Mouse (Mus musculus) left cerebral cortex, postnatal 10 days (tissue): ENCODE measurements around the gene Caskin2. TPM values are rescaled to one million over a fixed set of nuclear protein-coding genes. Genes with fewer than 3 reads are reported as not detected.
A peak's percentile ranks its signal among the peaks of the same experiment; 100 is the strongest.
"Not testable (repeated sequence)": the region's sequence is repeated elsewhere in the genome, so short reads cannot be mapped to it uniquely, and the experiment has no call there.

Experiments used
- DNase-seq, 2 experiments: peaks; one replicate each; pipeline ENCODE4 v3.0.0; 2021 to 2022; ENCODE audit warnings: low spot score in 2 of 2, mixed read lengths in 1 of 2; ENCODE audit errors: extremely low spot score in 1 of 2
- intact Hi-C: fragments of 180-260 bp; cut with DNase I; formaldehyde crosslinking; loops from one replicate; pipeline ENCODE4 v1.15.1; 2025
- total RNA-seq, 2 experiments: library from RNA; stranded (reverse); gene quantifications; 2 replicates each; pipeline ENCODE4 v1.2.3; 2021

The Caskin2 gene
- 10 to 100 TPM; 15.7 to 17.7 TPM for total RNA-seq

GRCm38 (mm10) chr11:115813507-115814296 is at the start of gene Caskin2:
TSS of gene Caskin2 (minus strand) at chr11:115813639.
- intact Hi-C loops = loop anchor here (2.0 to 5.0 kb wide), 4 partner anchors 36 to 321 kb away; partner anchors contain the start of gene Nt5c
- peak; percentile 87 to 96 for DNase-seq

GRCm38 (mm10) chr11:115859143-115859945 is 45.9 kb upstream of the Caskin2 start:
- DNase-seq = peak; percentile 60 to 93
- intact Hi-C loops = no loop called here

- intact Hi-C loops = no loop called here
Measured at GRCm38 (mm10) chr11:115858354-115858753, 44.9 kb upstream of the Caskin2 start, which contains the start of gene Myo15b. TSS of gene Myo15b (plus strand) at chr11:115858406.

GRCm38 (mm10) chr11:115857936-115858335 is 44.5 kb upstream of the Caskin2 start:
- no peak for DNase-seq
- intact Hi-C loops = no loop called here

More at GRCm38 (mm10) chr11:115858354-115858753, 44.9 kb upstream of the Caskin2 start, which contains the start of gene Myo15b:
- no peak for DNase-seq

GRCm38 (mm10) chr11:115857146-115857545 is 43.7 kb upstream of the Caskin2 start:
- intact Hi-C loops, DNase-seq: not testable (repeated sequence)

GRCm38 (mm10) chr11:115854674-115855073 is 41.2 kb upstream of the Caskin2 start:
- no peak for DNase-seq
- intact Hi-C loops = no loop called here

- intact Hi-C loops = no loop called here
- no peak for DNase-seq
Measured at GRCm38 (mm10) chr11:115845819-115846218, 32.4 kb upstream of the Caskin2 start.

GRCm38 (mm10) chr11:115844240-115844639 is 30.8 kb upstream of the Caskin2 start:
- intact Hi-C loops = no loop called here
- DNase-seq = no peak

- intact Hi-C loops = no loop called here
- DNase-seq = no peak
Measured at GRCm38 (mm10) chr11:115843891-115844239, 30.4 kb upstream of the Caskin2 start.

GRCm38 (mm10) chr11:115843141-115843890 is 29.9 kb upstream of the Caskin2 start:
- intact Hi-C loops = no loop called here

GRCm38 (mm10) chr11:115841961-115842550 is 28.6 kb upstream of the Caskin2 start:
- no peak for DNase-seq
- intact Hi-C loops = no loop called here

More at GRCm38 (mm10) chr11:115843141-115843890, 29.9 kb upstream of the Caskin2 start:
- no peak for DNase-seq

GRCm38 (mm10) chr11:115841044-115841443 is 27.6 kb upstream of the Caskin2 start:
- intact Hi-C loops = no loop called here

GRCm38 (mm10) chr11:115839732-115840131 is 26.3 kb upstream of the Caskin2 start:
- intact Hi-C loops = no loop called here
- DNase-seq = no peak

More at GRCm38 (mm10) chr11:115841044-115841443, 27.6 kb upstream of the Caskin2 start:
- DNase-seq = no peak

- intact Hi-C loops = no loop called here
- no peak for DNase-seq
Measured at GRCm38 (mm10) chr11:115838895-115839311, 25.5 kb upstream of the Caskin2 start.

- intact Hi-C loops = no loop called here
- no peak for DNase-seq
Measured at GRCm38 (mm10) chr11:115837606-115838345, 24.3 kb upstream of the Caskin2 start.

GRCm38 (mm10) chr11:115836656-115837395 is 23.4 kb upstream of the Caskin2 start:
- intact Hi-C loops = no loop called here
- no peak for DNase-seq

- intact Hi-C loops = no loop called here
- DNase-seq = no peak
Measured at GRCm38 (mm10) chr11:115834033-115834432, 20.6 kb upstream of the Caskin2 start.
